Mouse (Mus musculus) midbrain, embryonic 11.5 days (tissue): Measurements from ENCODE around the gene Poc1a. TPM values are rescaled to one million over a fixed set of nuclear protein-coding genes. Genes with fewer than 3 reads are reported as not detected.

Source experiments
- ATAC-seq: fragments of 200-750 bp; cut with Nextera tagmentation; 2 replicates; pipeline ENCODE4 v1.8.0; 2017; ENCODE audit warnings: moderate TSS enrichment, moderate library complexity; ENCODE audit not compliant: low FRiP score
- DNase-seq: peaks from one replicate; pipeline ENCODE4 v3.0.0; 2015; ENCODE audit warnings: low spot score; ENCODE audit errors: missing footprints
- H3K27ac ChIP-seq: fragments of 300-500 bp; sonication (generic); 2 replicates; pipeline ENCODE4 v1.5.1; 2014; ENCODE audit warnings: low read depth, low read length
- H3K27me3 ChIP-seq: fragments of 300-500 bp; sonication (generic); 2 replicates; pipeline ENCODE4 v1.6.1; 2014; ENCODE audit warnings: mild to moderate bottlenecking, low read length, moderate library complexity, mixed read lengths; ENCODE audit not compliant: control insufficient read depth, insufficient read depth
- H3K36me3 ChIP-seq: fragments of 300-500 bp; sonication (generic); 2 replicates; pipeline ENCODE4 v1.6.1; 2014; ENCODE audit warnings: mild to moderate bottlenecking, low read length, moderate library complexity, mixed read lengths; ENCODE audit not compliant: control insufficient read depth, insufficient read depth
- H3K4me1 ChIP-seq: fragments of 300-500 bp; sonication (generic); 2 replicates; pipeline ENCODE4 v1.6.1; 2014; ENCODE audit warnings: low read length; ENCODE audit not compliant: control insufficient read depth, insufficient read depth
- H3K4me2 ChIP-seq: fragments of 300-500 bp; sonication (generic); 2 replicates; pipeline ENCODE4 v1.6.1; 2014; ENCODE audit warnings: mild to moderate bottlenecking, moderate library complexity
- H3K4me3 ChIP-seq: fragments of 300-500 bp; sonication (generic); 2 replicates; pipeline ENCODE4 v1.5.1; 2014; ENCODE audit warnings: low read depth, low read length
- H3K9ac ChIP-seq: fragments of 300-500 bp; sonication (generic); 2 replicates; pipeline ENCODE4 v1.6.1; 2014; ENCODE audit warnings: low read length
- H3K9me3 ChIP-seq: fragments of 300-500 bp; sonication (generic); 2 replicates; pipeline ENCODE4 v1.6.1; 2016; ENCODE audit warnings: low read length; ENCODE audit not compliant: control insufficient read depth
- WGBS: fragments of 180-500 bp; shearing (Covaris S2); extraction: QIAGEN DNeasy Blood & Tissue Kit; methylation state at CpG from one replicate; pipeline ENCODE4 v1.1.7; 2014; 5-methylcytosine and 5-hydroxymethylcytosine counted together
- polyA plus RNA-seq: library from polyadenylated mRNA; unstranded; fragments of >200 nt; fragmentation: Nextera tagmentation; extraction: Ambion mirVana; gene quantifications from 2 replicates; pipeline ENCODE4 v1.2.1, GENCODE M21; 2014

The Poc1a gene
- polyA plus RNA-seq, 1 experiment from 2014 or later, result 29.4 TPM

GRCm38 (mm10) chr9:106237878-106238277 is 43.0 kb upstream of the Poc1a start:
- no peak for DNase-seq
- no peaks in the 10 kb centered on the region for H3K9me3 ChIP-seq
- H3K4me2 ChIP-seq, result no peak overlapping the region
- no peak for ATAC-seq
- H3K27ac ChIP-seq, result no peak overlapping the region
- no peak overlapping the region for H3K9ac ChIP-seq
- H3K36me3 ChIP-seq, result peaks cover 28% of the 10 kb centered on the region
- no peaks in the 10 kb centered on the region for H3K4me1 ChIP-seq
- WGBS, result 95% methylated on average over 10 of the region's 10 CpGs
- H3K4me3 ChIP-seq, result no peak overlapping the region
- H3K27me3 ChIP-seq, result no peaks in the 10 kb centered on the region

- no peaks in the 10 kb centered on the region for H3K27me3 ChIP-seq
- no peak overlapping the region for H3K27ac ChIP-seq
- H3K4me3 ChIP-seq, result no peak overlapping the region
- no peaks in the 10 kb centered on the region for H3K9me3 ChIP-seq
- no peak for ATAC-seq
- H3K9ac ChIP-seq, result no peak overlapping the region
- H3K36me3 ChIP-seq, result peaks cover 16% of the 10 kb centered on the region
- H3K4me1 ChIP-seq, result peaks cover 3% of the 10 kb centered on the region
- 93% methylated on average over 10 of the region's 10 CpGs for WGBS
- H3K4me2 ChIP-seq, result no peak overlapping the region
- peak; percentile 57 for DNase-seq
Measured at GRCm38 (mm10) chr9:106241541-106242164, 39.2 kb upstream of the Poc1a start.

GRCm38 (mm10) chr9:106242813-106243488 is 37.9 kb upstream of the Poc1a start:
- Histone ChIP-seq H3K4me3 (no peak overlapping the region), H3K27me3 (no peaks in the 10 kb centered on the region), H3K4me1 (peaks cover 10% of the 10 kb centered on the region), H3K4me2 (no peak overlapping the region), H3K36me3 (peaks cover 16% of the 10 kb centered on the region), H3K27ac (no peak overlapping the region; the same call in 1 of the 2 replicates), H3K9me3 (no peaks in the 10 kb centered on the region), H3K9ac (no peak overlapping the region)
- 88% methylated on average over 19 of the region's 19 CpGs for WGBS
- no peak for ATAC-seq
- peak; percentile 67 for DNase-seq

- Histone ChIP-seq H3K27me3 (no peaks in the 10 kb centered on the region), H3K27ac (no peak overlapping the region), H3K9me3 (no peaks in the 10 kb centered on the region), H3K36me3 (no peaks in the 10 kb centered on the region), H3K4me2 (no peak overlapping the region), H3K4me3 (no peak overlapping the region), H3K9ac (no peak overlapping the region), H3K4me1 (peaks cover 15% of the 10 kb centered on the region)
- 92% methylated on average over 11 of the region's 11 CpGs for WGBS
- ATAC-seq (no peak), DNase-seq (no peak)
Measured at GRCm38 (mm10) chr9:106249550-106249949, 31.3 kb upstream of the Poc1a start.

GRCm38 (mm10) chr9:106250245-106250644 is 30.6 kb upstream of the Poc1a start:
- H3K4me1 ChIP-seq, result peaks cover 15% of the 10 kb centered on the region
- no peak overlapping the region for H3K9ac ChIP-seq
- H3K27ac ChIP-seq, result no peak overlapping the region
- no peak for ATAC-seq
- no peak for DNase-seq
- H3K36me3 ChIP-seq, result no peaks in the 10 kb centered on the region
- H3K4me2 ChIP-seq, result no peak overlapping the region
- no peaks in the 10 kb centered on the region for H3K27me3 ChIP-seq
- WGBS, result 65% methylated on average over 4 of the region's 4 CpGs
- H3K4me3 ChIP-seq, result no peak overlapping the region
- no peaks in the 10 kb centered on the region for H3K9me3 ChIP-seq

- no peaks in the 10 kb centered on the region for H3K27me3 ChIP-seq
- no peaks in the 10 kb centered on the region for H3K36me3 ChIP-seq
- H3K4me1 ChIP-seq, result peaks cover 15% of the 10 kb centered on the region
- no peaks in the 10 kb centered on the region for H3K9me3 ChIP-seq
- DNase-seq (no peak), ATAC-seq (no peak)
- WGBS, result 84% methylated on average over 8 of the region's 8 CpGs
- no peak overlapping the region for H3K4me3 ChIP-seq
- H3K4me2 ChIP-seq, result no peak overlapping the region
- no peak overlapping the region for H3K9ac ChIP-seq
- no peak overlapping the region for H3K27ac ChIP-seq
Measured at GRCm38 (mm10) chr9:106251066-106251465, 29.8 kb upstream of the Poc1a start.

- Histone ChIP-seq H3K9ac (no peak overlapping the region), H3K36me3 (no peaks in the 10 kb centered on the region), H3K27me3 (no peaks in the 10 kb centered on the region), H3K4me3 (no peak overlapping the region), H3K4me1 (no peaks in the 10 kb centered on the region), H3K4me2 (no peak overlapping the region), H3K9me3 (no peaks in the 10 kb centered on the region), H3K27ac (no peak overlapping the region)
- no peak for ATAC-seq
- WGBS, result 95% methylated on average over 2 of the region's 2 CpGs
- no peak for DNase-seq
Measured at GRCm38 (mm10) chr9:106254001-106254400, 26.9 kb upstream of the Poc1a start.

GRCm38 (mm10) chr9:106258412-106258811 is 22.4 kb upstream of the Poc1a start:
- Histone ChIP-seq H3K27me3 (no peaks in the 10 kb centered on the region), H3K9me3 (no peaks in the 10 kb centered on the region), H3K27ac (no peak overlapping the region), H3K4me2 (no peak overlapping the region), H3K36me3 (no peaks in the 10 kb centered on the region), H3K4me3 (no peak overlapping the region), H3K9ac (no peak overlapping the region), H3K4me1 (no peaks in the 10 kb centered on the region)
- ATAC-seq (no peak), DNase-seq (no peak)
- 89% methylated on average over 4 of the region's 4 CpGs for WGBS

GRCm38 (mm10) chr9:106258990-106259389 is 21.9 kb upstream of the Poc1a start:
- no peak for ATAC-seq
- Histone ChIP-seq H3K9ac (no peak overlapping the region), H3K4me1 (no peaks in the 10 kb centered on the region), H3K27ac (no peak overlapping the region), H3K9me3 (no peaks in the 10 kb centered on the region), H3K4me2 (no peak overlapping the region), H3K36me3 (no peaks in the 10 kb centered on the region), H3K4me3 (no peak overlapping the region), H3K27me3 (no peaks in the 10 kb centered on the region)
- DNase-seq, result no peak
- 85% methylated on average over 5 of the region's 5 CpGs for WGBS
